ENCODE assay signal across 11 mouse cellular contexts in the genomic region with DNA sequence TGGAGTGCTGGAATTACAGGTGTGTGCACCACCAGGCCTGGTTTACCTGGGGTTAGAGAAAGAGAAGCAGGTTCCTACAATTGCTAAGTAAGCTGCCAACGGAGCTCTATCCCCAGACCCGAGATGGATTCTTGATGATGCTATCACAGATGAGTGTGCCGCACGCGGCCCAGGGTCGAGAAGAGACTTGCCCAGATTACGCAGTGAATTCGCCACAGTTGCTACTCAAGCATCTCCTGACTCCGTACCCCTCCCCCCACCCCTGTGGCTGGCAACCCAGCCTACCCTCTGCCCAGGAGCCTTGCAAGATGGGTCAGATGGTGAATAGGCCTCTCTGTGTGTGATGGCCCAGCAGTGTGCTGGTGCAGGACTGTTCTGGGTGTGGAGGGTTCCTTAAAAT. TPM values are rescaled to one million over a fixed set of nuclear protein-coding genes. Genes with fewer than 3 reads are reported as not detected.
DNase-seq lines count a peak whose midpoint lies in the region; ATAC-seq and TF ChIP-seq lines count a peak whose summit lies in the region.
"Had no signal": no experiment of that assay in that cellular context is flagged by ENCODE, and none has a peak within 500 bp of the region (broad histone marks: within the 10 kb centered on the region; RNA-seq: fewer than 3 reads in every experiment).

No protein-coding gene starts in this region.

- peak overlapping the region; percentile 20; the same call in 1 of the 2 replicates for H3K27ac ChIP-seq in heart, adult 2 months
- H3K27ac ChIP-seq in stomach, embryonic 15.5 days: peak overlapping the region; percentile 94
- no peak overlapping the region for H3K27ac ChIP-seq in stomach, postnatal 0 days (replicated peaks)
- peak overlapping the region; percentile 94 for H3K27ac ChIP-seq in limb, embryonic 11.5 days (replicated peaks; ENCODE audit: low read depth, low read length)
- H3K27ac ChIP-seq in stomach, embryonic 16.5 days (ENCODE audit: low read length): peak overlapping the region; percentile 95
- H3K27ac ChIP-seq: liver, embryonic 14.5 days had no signal

- TF ChIP-seq CTCF in heart, adult 2 months (IDR thresholded peaks at IDR 0.05): no peak
- TF ChIP-seq CTCF in stomach, postnatal 0 days (IDR thresholded peaks at IDR 0.05; ENCODE audit: low read depth): no peak

- H3K4me3 ChIP-seq in heart, adult 2 months: no peak overlapping the region
- no peak overlapping the region for H3K4me3 ChIP-seq in stomach, embryonic 15.5 days (replicated peaks)
- H3K4me3 ChIP-seq in stomach, postnatal 0 days (ENCODE audit: low read depth, low read length): no peak overlapping the region
- H3K4me3 ChIP-seq in limb, embryonic 11.5 days (ENCODE audit: low read depth, low read length): no peak overlapping the region
- no peak overlapping the region for H3K4me3 ChIP-seq in stomach, embryonic 16.5 days (replicated peaks; ENCODE audit: low read length)

- intact Hi-C loops in heart, adult 2 months (cut with DNase I): no loop called here
- intact Hi-C loops in heart, postnatal 25 days (cut with DNase I): no loop called here

- no peak overlapping the region for H3K4me2 ChIP-seq in stomach, embryonic 15.5 days
- H3K4me2 ChIP-seq in stomach, postnatal 0 days (replicated peaks; ENCODE audit: low read depth): no peak overlapping the region
- H3K4me2 ChIP-seq in limb, embryonic 11.5 days (ENCODE audit: low read depth, severe bottlenecking): peak overlapping the region; percentile 23; the same call in 1 of the 2 replicates
- no peak overlapping the region for H3K4me2 ChIP-seq in stomach, embryonic 16.5 days (ENCODE audit: low read depth, low read length)

- H3K4me1 ChIP-seq in heart, adult 2 months (ENCODE audit: control insufficient read depth, insufficient read depth, low read length): peaks cover 33% of the 10 kb centered on the region
- H3K4me1 ChIP-seq in stomach, embryonic 15.5 days: peaks cover 51% of the 10 kb centered on the region
- peaks cover 22% of the 10 kb centered on the region for H3K4me1 ChIP-seq in stomach, postnatal 0 days (replicated peaks; ENCODE audit: control insufficient read depth, insufficient read depth)
- H3K4me1 ChIP-seq in limb, embryonic 11.5 days (ENCODE audit: control insufficient read depth, insufficient read depth, low read length): peaks cover 62% of the 10 kb centered on the region
- peaks cover 52% of the 10 kb centered on the region for H3K4me1 ChIP-seq in stomach, embryonic 16.5 days (ENCODE audit: control insufficient read depth, insufficient read depth, low read length)

- no peak for TF ChIP-seq EP300 in heart, adult 2 months (IDR thresholded peaks at IDR 0.05; ENCODE audit: insufficient read depth, low read depth, low read length)
- no peak for TF ChIP-seq EP300 in stomach, postnatal 0 days (optimal IDR thresholded peaks at IDR 0.05)

- no peak for TF ChIP-seq POLR2A in heart, adult 2 months (IDR thresholded peaks at IDR 0.05; ENCODE audit: insufficient read depth, low read depth, low read length)

- H3K36me3 ChIP-seq in heart, adult 2 months (ENCODE audit: control insufficient read depth, insufficient read depth, low read length): no peaks in the 10 kb centered on the region
- H3K36me3 ChIP-seq in stomach, embryonic 15.5 days: no peaks in the 10 kb centered on the region
- no peaks in the 10 kb centered on the region for H3K36me3 ChIP-seq in stomach, postnatal 0 days (ENCODE audit: control insufficient read depth, insufficient read depth, low read length)
- H3K36me3 ChIP-seq in limb, embryonic 11.5 days (ENCODE audit: control insufficient read depth, insufficient read depth, low read length): no peaks in the 10 kb centered on the region; the same call in 1 of the 2 replicates
- no peaks in the 10 kb centered on the region for H3K36me3 ChIP-seq in stomach, embryonic 16.5 days (ENCODE audit: control insufficient read depth, insufficient read depth, low read length)

- H3K9ac ChIP-seq in heart, adult 2 months (ENCODE audit: low read depth, low read length): no peak overlapping the region
- H3K9ac ChIP-seq in stomach, embryonic 15.5 days: no peak overlapping the region
- no peak overlapping the region for H3K9ac ChIP-seq in stomach, postnatal 0 days (ENCODE audit: low read length)
- H3K9ac ChIP-seq in limb, embryonic 11.5 days (ENCODE audit: low read length): no peak overlapping the region
- H3K9ac ChIP-seq in stomach, embryonic 16.5 days (ENCODE audit: low read length): peak overlapping the region; percentile 49; the same call in 1 of the 2 replicates
- H3K9ac ChIP-seq: liver, embryonic 14.5 days had no signal

- ATAC-seq in stomach, embryonic 15.5 days (ENCODE audit: insufficient read depth, low FRiP score, low read depth): no peak
- ATAC-seq in stomach, postnatal 0 days (ENCODE audit: low FRiP score, low TSS enrichment): no peak
- no peak for ATAC-seq in limb, embryonic 11.5 days (ENCODE audit: insufficient number of reproducible peaks, low FRiP score, low TSS enrichment, low read depth)
- no peak for ATAC-seq in stomach, embryonic 16.5 days (ENCODE audit: insufficient read depth, low FRiP score)

- no peak for DNase-seq in heart, adult 2 months
- no peak for DNase-seq in heart, postnatal 25 days (ENCODE audit: low spot score)
- no peak for DNase-seq in stomach, postnatal 0 days (ENCODE audit: low spot score)
- DNase-seq in limb, embryonic 11.5 days (ENCODE audit: low spot score): peak; percentile 46
- no peak for DNase-seq in urinary bladder, postnatal 4 days (ENCODE audit: low spot score in 2 of 2)
- no peak for DNase-seq in thymus, postnatal 36 days
- DNase-seq: B cell, adult 2 months; kidney, adult 8-10 months had no signal

- no peaks in the 10 kb centered on the region for H3K9me3 ChIP-seq in stomach, embryonic 15.5 days
- H3K9me3 ChIP-seq in stomach, postnatal 0 days (ENCODE audit: control insufficient read depth, low read length): no peaks in the 10 kb centered on the region
- no peaks in the 10 kb centered on the region for H3K9me3 ChIP-seq in limb, embryonic 11.5 days (ENCODE audit: control insufficient read depth, low read length)
- no peaks in the 10 kb centered on the region for H3K9me3 ChIP-seq in stomach, embryonic 16.5 days (replicated peaks; ENCODE audit: control insufficient read depth, low read length)

- H3K79me2 ChIP-seq in heart, adult 2 months (replicated peaks; ENCODE audit: control insufficient read depth, insufficient read depth, low read length): peaks cover 4% of the 10 kb centered on the region; the same call in 1 of the 2 replicates

- no peaks in the 10 kb centered on the region for H3K27me3 ChIP-seq in heart, adult 2 months (ENCODE audit: control insufficient read depth, insufficient read depth, low read length)
- H3K27me3 ChIP-seq in stomach, embryonic 15.5 days (replicated peaks): no peaks in the 10 kb centered on the region
- no peaks in the 10 kb centered on the region for H3K27me3 ChIP-seq in stomach, postnatal 0 days (ENCODE audit: control insufficient read depth, insufficient read depth, low read length)
- H3K27me3 ChIP-seq in limb, embryonic 11.5 days (ENCODE audit: control insufficient read depth, insufficient read depth, low read length): no peaks in the 10 kb centered on the region
- H3K27me3 ChIP-seq in stomach, embryonic 16.5 days (ENCODE audit: control insufficient read depth, insufficient read depth, low read length): no peaks in the 10 kb centered on the region

- WGBS in heart, adult 2 months: 75% methylated on average over 9 of the region's 9 CpGs
- 45% methylated on average over 9 of the region's 9 CpGs for WGBS in stomach, embryonic 15.5 days
- 54% methylated on average over 9 of the region's 9 CpGs for WGBS in stomach, postnatal 0 days
- 25% methylated on average over 9 of the region's 9 CpGs for WGBS in limb, embryonic 11.5 days
- WGBS in stomach, embryonic 16.5 days: 55% methylated on average over 9 of the region's 9 CpGs

RNA-seq across cellular contexts. Expression of a gene that starts 6.3 kb away (rescaled TPM):
- total RNA-seq in heart, adult 2 months (2021): not detected
- polyA plus RNA-seq in heart, adult 2 months (2012; rRNA removed): 0.06 TPM in 1 of 2 replicates, not detected in the other
- total RNA-seq in heart, postnatal 25 days (2021): not detected
- polyA plus RNA-seq in stomach, embryonic 15.5 days (2015; fragmentation: Nextera tagmentation; extraction: Ambion mirVana): not detected in 2 replicates
- polyA plus RNA-seq in stomach, postnatal 0 days (2015; fragmentation: Nextera tagmentation; extraction: Ambion mirVana): not detected in 2 replicates
- polyA plus RNA-seq in limb, embryonic 11.5 days (2014; fragmentation: Nextera tagmentation; extraction: Ambion mirVana): not detected in 2 replicates
- polyA plus RNA-seq in stomach, embryonic 16.5 days (2015; fragmentation: Nextera tagmentation; extraction: Ambion mirVana): not detected in 2 replicates
- polyA plus RNA-seq: liver, embryonic 14.5 days had no signal

RNA-seq across cellular contexts. Expression of a gene that starts 26.0 kb away (rescaled TPM):
- 10 to 100 TPM; 79.7 to 96.7 TPM for total RNA-seq in heart, adult 2 months (2021)
- 120 and 149 TPM in 2 replicates for polyA plus RNA-seq in heart, adult 2 months (2012; rRNA removed)
- 10 to 100 TPM; 64.1 to 68.5 TPM for total RNA-seq in heart, postnatal 25 days (2021)
- 27.6 and 30.7 TPM in 2 replicates for polyA plus RNA-seq in stomach, embryonic 15.5 days (2015; fragmentation: Nextera tagmentation; extraction: Ambion mirVana)
- polyA plus RNA-seq in stomach, postnatal 0 days (2015; fragmentation: Nextera tagmentation; extraction: Ambion mirVana): 12.9 and 14.7 TPM in 2 replicates
- polyA plus RNA-seq in limb, embryonic 11.5 days (2014; fragmentation: Nextera tagmentation; extraction: Ambion mirVana): 15.4 and 17.0 TPM in 2 replicates
- polyA plus RNA-seq in stomach, embryonic 16.5 days (2015; fragmentation: Nextera tagmentation; extraction: Ambion mirVana): 35.9 and 38.0 TPM in 2 replicates

RNA-seq across cellular contexts. Expression of a gene that starts 56.6 kb away (rescaled TPM):
- not detected for total RNA-seq in heart, adult 2 months (2021)
- not detected in 2 replicates for polyA plus RNA-seq in heart, adult 2 months (2012; rRNA removed)
- total RNA-seq in heart, postnatal 25 days (2021): not detected
- not detected in 2 replicates for polyA plus RNA-seq in stomach, embryonic 15.5 days (2015; fragmentation: Nextera tagmentation; extraction: Ambion mirVana)
- not detected in 2 replicates for polyA plus RNA-seq in stomach, postnatal 0 days (2015; fragmentation: Nextera tagmentation; extraction: Ambion mirVana)
- polyA plus RNA-seq in limb, embryonic 11.5 days (2014; fragmentation: Nextera tagmentation; extraction: Ambion mirVana): not detected in 2 replicates
- polyA plus RNA-seq in stomach, embryonic 16.5 days (2015; fragmentation: Nextera tagmentation; extraction: Ambion mirVana): not detected in 2 replicates
- polyA plus RNA-seq: liver, embryonic 14.5 days had no signal
